Mouse (Mus musculus) E14TG2a.4 (cell line): Measurements from ENCODE around the gene Tec.

ENCODE experiments used
- CTCF ChIP-seq: conservative IDR thresholded peaks from 2 replicates; pipeline ENCODE4 v1.5.1; 2014; ENCODE audit warnings: low read length
- NANOG ChIP-seq: IDR thresholded peaks from 2 replicates; pipeline ENCODE4 v1.6.1; 2014; ENCODE audit warnings: borderline replicate concordance, low read length, mixed read lengths

DNA sequence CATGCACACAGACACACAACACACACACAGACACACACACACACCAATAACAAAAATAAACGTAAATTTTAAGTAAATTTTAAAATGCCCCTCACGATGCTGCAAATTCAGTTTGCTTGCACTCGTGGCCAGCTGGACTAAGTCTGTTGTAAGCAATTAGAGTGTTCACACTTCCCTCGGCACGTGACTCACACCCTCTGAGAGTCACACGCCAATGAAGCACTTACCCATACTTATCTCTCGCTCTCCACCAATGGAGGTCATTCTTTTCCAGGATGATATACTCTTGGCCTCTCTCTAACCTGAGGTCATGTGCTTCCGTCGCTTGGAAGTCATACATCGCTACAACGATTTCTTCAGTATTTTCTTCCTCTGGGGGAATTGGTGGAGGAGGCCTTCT lies 86.5 kb downstream of the Tec start:
- TF ChIP-seq CTCF (no peak), NANOG (no peak)
